Comparison of ENCODE assay signal across 13 mouse cellular contexts in the genomic region with DNA sequence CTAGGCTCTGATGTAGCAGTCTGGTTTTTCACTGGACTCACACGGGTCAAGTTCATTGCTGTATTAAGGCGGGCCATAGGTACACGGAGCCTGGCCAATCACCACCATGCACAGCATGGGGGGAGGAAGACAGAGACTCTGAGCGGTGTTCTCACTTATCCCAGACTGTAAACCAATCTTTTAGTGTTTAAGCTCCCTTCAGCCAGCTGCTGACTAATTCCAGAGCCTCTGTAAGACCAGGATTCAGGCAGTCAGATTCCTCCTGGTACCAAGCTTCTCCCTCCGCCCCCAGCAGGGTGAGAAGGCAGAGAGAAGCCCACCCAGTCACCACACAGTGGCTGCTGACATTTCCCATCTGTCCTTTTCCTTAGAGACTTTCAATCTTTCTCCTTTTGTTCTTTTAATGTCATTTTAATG. TPM values are rescaled to one million over a fixed set of nuclear protein-coding genes. Genes with fewer than 3 reads are reported as not detected.
A peak's percentile ranks its signal among the peaks of the same experiment; 100 is the strongest.
DNase-seq lines count a peak whose midpoint lies in the region; ATAC-seq lines count a peak whose summit lies in the region.
"Had no signal": no experiment of that assay in that cellular context is flagged by ENCODE, and none has a peak within 500 bp of the region (broad histone marks: within the 10 kb centered on the region; RNA-seq: fewer than 3 reads in every experiment).

No protein-coding gene starts in this region.

- H3K4me1 ChIP-seq in kidney, embryonic 15.5 days, result no peaks in the 10 kb centered on the region
- 0 out of 2 replicates have a peak, but pooled peaks cover 5% of the 10 kb centered on the region for H3K4me1 ChIP-seq in intestine, embryonic 15.5 days (replicated peaks)

- 29% methylated on average over 5 of the region's 5 CpGs for WGBS in kidney, embryonic 15.5 days
- WGBS in intestine, embryonic 15.5 days, result 21% methylated on average over 5 of the region's 5 CpGs

- H3K27me3 ChIP-seq in kidney, embryonic 15.5 days, result no peaks in the 10 kb centered on the region
- H3K27me3 ChIP-seq in intestine, embryonic 15.5 days (replicated peaks), result no peaks in the 10 kb centered on the region
- H3K27me3 ChIP-seq: Patski had no signal

- DNase-seq in kidney, adult 18-20 months, result no peak
- DNase-seq in retina, postnatal 1 day, result peak; percentile 24
- DNase-seq in retina, embryonic 14.5 days (ENCODE audit: low spot score), result no peak
- peak; percentile 42 for DNase-seq in yolk sac, embryonic 10.5 days (ENCODE audit: low spot score)
- no peak for DNase-seq in left cerebral cortex, adult 18-20 months (ENCODE audit: low spot score in 2 of 2)
- DNase-seq in right cerebral cortex, adult 2 months (ENCODE audit: low spot score in 2 of 2), result no peak
- DNase-seq: cerebellum, adult 9-11 months; heart, adult 18-20 months; layer of hippocampus, adult 9-11 months had no signal

- H3K9ac ChIP-seq in kidney, embryonic 15.5 days, result no peak overlapping the region
- no peak overlapping the region for H3K9ac ChIP-seq in intestine, embryonic 15.5 days

- no peaks in the 10 kb centered on the region for H3K36me3 ChIP-seq in kidney, embryonic 15.5 days
- no peaks in the 10 kb centered on the region for H3K36me3 ChIP-seq in intestine, embryonic 15.5 days

- no peaks in the 10 kb centered on the region for H3K9me3 ChIP-seq in kidney, embryonic 15.5 days (replicated peaks)
- no peaks in the 10 kb centered on the region for H3K9me3 ChIP-seq in intestine, embryonic 15.5 days

- H3K4me3 ChIP-seq in kidney, embryonic 15.5 days (replicated peaks), result no peak overlapping the region
- H3K4me3 ChIP-seq in intestine, embryonic 15.5 days (replicated peaks), result no peak overlapping the region

- ATAC-seq in kidney, embryonic 15.5 days (replicated peaks; ENCODE audit: low FRiP score), result peak; percentile 66; the same call in 1 of the 2 replicates
- ATAC-seq in intestine, embryonic 15.5 days, result peak; percentile 36; the same call in 1 of the 2 replicates
- ATAC-seq: Patski had no signal

- H3K27ac ChIP-seq in kidney, embryonic 15.5 days, result no peak overlapping the region
- H3K27ac ChIP-seq in intestine, embryonic 15.5 days, result no peak overlapping the region

- no peak overlapping the region for H3K4me2 ChIP-seq in kidney, embryonic 15.5 days
- H3K4me2 ChIP-seq in intestine, embryonic 15.5 days (replicated peaks), result no peak overlapping the region
- H3K4me2 ChIP-seq: liver, embryonic 11.5 days had no signal

RNA-seq across cellular contexts. Expression of gene Nsmce3, which starts 22.9 kb away (rescaled TPM):
- polyA plus RNA-seq in kidney, embryonic 15.5 days (2015; fragmentation: Nextera tagmentation; extraction: Ambion mirVana), result 10.5 and 10.8 TPM in 2 replicates
- polyA plus RNA-seq in intestine, embryonic 15.5 days (2015; fragmentation: Nextera tagmentation; extraction: Ambion mirVana), result 11.3 and 11.9 TPM in 2 replicates
- 10 to 100 TPM; 10.6 to 11.7 TPM for total RNA-seq in left cerebral cortex, adult 18-20 months (2021)

Comparison
In these comparisons a context has a peak if more than half of its experiments do, and no peak if none do; other contexts are left out.
1. DNase-seq: peak in retina, postnatal 1 day (single experiment) and yolk sac, embryonic 10.5 days (single experiment); none in kidney, adult 18-20 months (single experiment), retina, embryonic 14.5 days (single experiment), left cerebral cortex, adult 18-20 months (0 of 2) and right cerebral cortex, adult 2 months (0 of 2).